Mouse (Mus musculus): ENCODE results near the gene Ltb.
A peak's percentile ranks its signal among the peaks of the same experiment; 100 is the strongest.
"Not testable (repeated sequence)": the region's sequence is repeated elsewhere in the genome, so short reads cannot be mapped to it uniquely, and the experiment has no call there.

Gene Ltb

GRCm38 (mm10) chr17:35222299-35222698 lies 28.1 kb downstream of the Ltb start:
- DNase-seq (ENCODE audit: low read depth, low spot score): no peak

DNA sequence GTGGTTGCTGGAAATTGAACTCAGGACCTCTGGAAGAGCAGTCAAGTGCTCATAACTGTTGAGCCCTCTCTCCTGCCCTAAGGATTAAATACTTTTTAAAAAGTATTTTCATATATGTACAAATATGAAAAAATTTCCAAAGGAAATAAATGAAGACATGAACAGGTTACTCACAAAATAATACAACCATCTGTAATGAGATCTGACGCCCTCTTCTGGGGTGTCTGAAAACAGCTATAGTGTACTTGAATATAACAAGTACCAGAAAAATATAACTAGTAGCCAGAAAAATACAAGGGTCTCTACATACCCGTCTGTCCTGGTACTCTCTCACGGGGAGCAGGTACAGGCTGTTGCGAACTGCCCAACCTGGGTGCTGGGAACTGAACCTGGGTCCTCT lies 30.4 kb downstream of the Ltb start:
- DNase-seq (ENCODE audit: low read depth, low spot score): no peak

DNA sequence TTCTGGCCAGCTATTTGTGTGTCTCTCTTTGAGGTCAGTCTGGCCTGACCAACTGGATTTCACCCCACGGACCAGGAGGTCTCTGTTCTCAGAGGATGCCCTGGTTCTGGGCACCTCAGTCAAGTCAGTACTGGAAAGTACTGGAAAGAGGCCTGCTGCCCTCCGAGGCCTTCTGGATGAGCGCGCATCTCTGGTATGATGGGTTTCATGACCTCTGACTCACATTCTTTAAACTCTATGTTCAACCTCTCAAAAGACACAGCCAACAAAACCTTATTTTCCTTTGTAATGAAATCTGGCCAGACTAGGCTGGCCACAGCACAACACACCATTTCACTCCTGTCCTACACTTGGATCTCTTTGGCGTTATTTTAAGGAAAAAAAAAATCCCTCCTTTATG lies 31.2 kb downstream of the Ltb start:
- DNase-seq (ENCODE audit: low read depth, low spot score): no peak

GRCm38 (mm10) chr17:35226561-35227046 lies 32.4 kb downstream of the Ltb start:
- no peak for DNase-seq (ENCODE audit: low read depth, low spot score)

DNA sequence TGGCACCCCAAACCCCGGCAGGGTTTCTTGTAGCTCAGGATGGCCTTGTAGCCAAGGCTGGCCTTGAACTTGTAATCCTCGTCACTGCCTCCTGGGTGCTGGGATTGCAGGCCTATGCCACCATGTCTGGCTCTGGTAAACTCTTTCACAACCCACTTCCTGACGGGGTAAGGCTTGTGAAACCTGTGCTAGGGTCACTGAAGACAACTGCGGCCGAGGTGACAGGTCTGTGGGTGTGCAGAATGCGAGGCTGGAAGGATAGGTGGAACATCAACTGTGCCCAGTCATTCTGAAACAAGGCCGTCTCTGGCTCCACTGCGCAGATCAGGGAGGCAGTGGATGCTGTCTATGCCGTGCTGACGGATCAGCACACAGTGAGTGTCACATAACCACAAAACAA lies 36.8 kb downstream of the Ltb start:
- DNase-seq (ENCODE audit: low read depth, low spot score): no peak

- DNase-seq (ENCODE audit: low read depth, low spot score): peak; percentile 57
These were observed 37.8 kb downstream of the Ltb start for GRCm38 (mm10) chr17:35232043-35232442.

GRCm38 (mm10) chr17:35232659-35233058 lies 38.4 kb downstream of the Ltb start:
- DNase-seq (ENCODE audit: low read depth, low spot score): no peak

DNA sequence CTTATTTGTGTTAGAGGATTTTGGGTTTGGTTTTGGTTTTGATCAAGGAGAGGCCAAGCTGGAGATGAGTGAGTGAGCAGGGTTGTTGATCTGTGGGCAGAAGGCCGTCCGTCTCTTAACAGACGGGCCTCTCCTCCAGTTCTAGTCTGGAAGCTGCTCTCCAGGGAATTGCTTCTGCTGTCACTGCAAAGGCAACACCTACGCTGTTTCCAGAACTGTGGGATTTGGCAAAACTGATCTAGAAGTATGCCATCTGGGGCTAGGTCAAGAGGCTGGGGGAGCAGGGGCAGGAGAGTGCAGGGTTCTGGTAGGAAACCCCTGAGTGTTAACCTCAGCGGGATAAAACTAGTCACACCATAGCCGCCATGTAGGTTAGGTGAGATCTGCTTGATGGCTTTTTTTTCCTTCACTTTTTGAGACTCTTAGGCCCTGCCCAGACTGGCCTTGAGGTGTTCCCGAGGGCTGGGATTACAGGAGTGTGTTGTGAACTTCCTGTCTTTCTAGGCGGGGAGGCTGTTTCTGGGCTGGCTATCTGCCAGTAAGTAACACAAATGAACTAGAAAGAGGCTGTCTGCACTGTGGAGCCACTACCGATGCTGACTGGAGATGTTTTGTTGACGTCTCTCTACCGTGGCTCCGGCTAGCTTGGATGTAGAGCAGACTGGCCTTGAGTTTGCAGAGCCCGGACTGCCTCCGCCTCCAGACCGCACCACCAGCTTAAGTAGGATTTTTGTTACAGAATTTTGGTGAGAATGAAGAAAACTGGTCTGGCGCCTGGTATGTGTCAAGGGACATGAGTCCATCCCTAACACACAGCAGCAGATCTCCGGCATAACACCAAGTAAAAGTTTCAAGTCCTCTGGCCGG lies 39.1 kb downstream of the Ltb start, which contains the start of gene Atp6v1g2:
Gene Atp6v1g2 (plus strand): TSS at position 547 of the 867 bp plus-strand sequence.
- DNase-seq (ENCODE audit: low read depth, low spot score): no peak

DNA sequence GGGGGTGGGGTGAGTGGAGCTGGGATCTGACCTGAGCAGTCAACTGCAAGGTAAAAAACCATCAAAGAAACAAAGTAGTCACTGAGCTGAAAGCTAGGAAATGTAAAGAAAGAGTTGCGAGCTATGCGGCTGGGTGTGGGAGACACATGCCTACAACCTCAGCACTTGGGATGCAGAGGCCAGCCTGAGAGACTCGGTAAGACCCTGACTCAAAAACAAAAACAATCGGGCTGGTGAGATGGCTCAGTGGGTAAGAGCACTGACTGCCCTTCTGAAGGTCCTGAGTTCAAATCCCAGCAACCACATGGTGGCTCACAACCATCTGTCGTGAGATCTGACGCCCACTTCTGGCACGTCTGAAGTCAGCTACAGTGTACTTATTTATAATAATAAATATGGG lies 39.9 kb downstream of the Ltb start:
- DNase-seq (ENCODE audit: low read depth, low spot score): not testable (repeated sequence)

DNA sequence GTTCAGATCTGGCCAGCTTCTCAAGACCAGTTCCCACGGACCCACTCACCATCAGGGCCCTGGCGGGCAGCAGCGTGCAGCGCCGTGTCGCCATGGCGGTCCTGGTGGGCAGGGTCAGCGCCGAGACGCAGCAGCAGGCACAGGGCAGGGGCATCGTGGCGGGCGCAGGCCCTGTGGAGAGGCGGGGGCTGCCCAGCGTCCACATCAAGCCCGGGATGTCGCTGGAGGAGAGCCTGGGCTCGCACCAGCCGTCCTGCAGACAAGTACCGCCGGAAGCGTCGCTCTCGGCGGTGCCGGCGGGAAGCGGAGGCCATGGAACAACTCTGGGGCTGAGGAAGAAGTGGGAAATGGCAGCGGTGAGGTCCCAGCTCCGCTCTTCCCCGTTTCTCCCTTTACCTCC lies 40.7 kb downstream of the Ltb start:
- DNase-seq (ENCODE audit: low read depth, low spot score): no peak

DNA sequence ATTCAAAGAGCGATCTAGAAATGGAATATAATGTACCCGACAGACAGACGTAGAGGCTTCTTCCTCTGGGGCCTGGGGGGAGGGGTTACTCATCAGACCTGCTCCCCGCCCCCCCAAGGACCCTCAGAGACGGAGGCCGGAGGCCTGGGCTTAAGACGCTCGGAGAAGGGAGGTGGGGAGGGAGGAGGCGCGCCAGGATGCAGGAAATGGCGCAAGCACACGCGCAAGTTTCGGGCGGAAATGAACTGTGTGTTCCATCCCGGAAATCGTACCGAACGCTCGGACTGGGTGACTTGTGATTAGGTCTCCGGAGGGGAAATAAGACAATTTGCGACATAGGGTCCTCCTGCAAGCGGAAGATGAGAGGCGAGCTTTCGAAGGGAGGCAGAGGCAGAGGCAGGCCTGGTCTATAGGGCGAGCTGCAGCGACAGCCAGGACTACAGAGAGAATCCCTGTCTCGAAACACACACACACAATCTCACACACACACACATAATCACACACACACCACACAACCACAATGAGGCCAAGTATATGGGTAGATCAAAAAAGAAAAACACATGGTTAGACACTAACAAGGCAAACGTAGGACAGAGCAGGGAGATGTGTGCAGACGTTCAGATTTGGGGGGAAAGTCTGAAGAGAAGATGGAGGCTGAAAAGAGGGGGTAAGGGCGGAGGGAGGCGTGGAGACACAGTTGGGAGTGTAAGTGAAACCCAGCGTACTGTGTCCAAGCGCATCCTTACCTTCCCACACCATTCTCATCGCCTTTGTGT lies 41.6 kb downstream of the Ltb start, which contains the start of gene Nfkbil1:
Gene Nfkbil1 (minus strand): TSS at position 179 of the 776 bp plus-strand sequence.
- DNase-seq (ENCODE audit: low read depth, low spot score): peak; percentile 72

GRCm38 (mm10) chr17:35236390-35236746 lies 42.1 kb downstream of the Ltb start:
- peak; percentile 86 for DNase-seq (ENCODE audit: low read depth, low spot score)

GRCm38 (mm10) chr17:35236996-35237395 lies 42.8 kb downstream of the Ltb start:
- no peak for DNase-seq (ENCODE audit: low read depth, low spot score)

- no peak for DNase-seq (ENCODE audit: low read depth, low spot score)
These were observed 43.3 kb downstream of the Ltb start for GRCm38 (mm10) chr17:35237504-35237903.

GRCm38 (mm10) chr17:35239700-35240099 lies 45.5 kb downstream of the Ltb start:
- DNase-seq (ENCODE audit: low read depth, low spot score): no peak

- no peak for DNase-seq (ENCODE audit: low read depth, low spot score)
These were observed 46.4 kb downstream of the Ltb start for GRCm38 (mm10) chr17:35240384-35241304.

GRCm38 (mm10) chr17:35241305-35242014 lies 47.2 kb downstream of the Ltb start, which contains the start of gene Ddx39b:
Gene Ddx39b, plus strand, starts transcription at chr17:35241746.
- DNase-seq (ENCODE audit: low read depth, low spot score): peak; percentile 88

DNA sequence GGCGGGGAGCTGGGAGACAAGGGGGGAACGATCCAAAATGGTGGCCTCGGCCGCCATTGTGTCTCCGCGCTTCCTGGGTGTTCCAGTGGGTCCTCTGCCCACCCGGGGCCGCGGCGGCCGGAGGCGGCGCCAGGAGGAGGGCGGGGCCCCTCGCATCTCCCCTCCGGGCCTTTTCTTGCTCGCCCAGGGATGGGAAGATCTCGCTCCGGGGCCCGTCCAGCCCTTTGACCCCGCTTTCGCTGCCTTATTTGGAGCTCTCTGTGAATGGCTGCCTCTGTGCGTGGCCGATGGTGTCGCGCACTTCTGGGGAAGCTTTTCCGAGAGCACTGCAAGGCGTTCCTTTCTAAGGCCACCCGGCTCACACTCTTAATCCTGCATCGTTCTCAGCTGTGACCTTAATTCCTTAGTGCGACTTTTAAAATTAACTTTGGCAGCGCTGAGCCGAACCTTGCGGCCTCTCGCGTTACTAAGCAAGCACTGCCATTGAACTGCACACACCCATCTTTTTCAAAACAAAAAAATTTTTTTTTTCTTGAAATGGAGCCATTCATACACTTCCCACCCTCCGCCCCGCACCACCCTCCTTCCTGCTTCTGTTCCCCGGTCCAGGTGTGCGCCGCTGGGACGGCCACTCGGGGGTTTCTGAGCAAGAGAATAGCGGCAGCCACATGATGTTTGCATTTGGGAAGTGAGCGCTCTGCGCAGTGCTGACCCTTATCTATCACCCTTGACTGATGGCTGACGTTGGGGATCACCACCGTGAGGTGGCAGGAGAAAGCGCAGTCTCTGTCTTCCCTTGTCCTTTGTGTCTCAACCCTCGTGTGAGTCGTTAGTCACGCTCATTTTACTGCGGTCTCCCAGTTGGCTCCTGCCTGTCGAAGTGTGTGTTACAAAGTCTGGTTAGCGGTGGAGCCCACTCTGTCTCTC lies 48.0 kb downstream of the Ltb start:
- peak; percentile 60 for DNase-seq (ENCODE audit: low read depth, low spot score)

- no peak for DNase-seq (ENCODE audit: low read depth, low spot score)
These were observed 48.8 kb downstream of the Ltb start for GRCm38 (mm10) chr17:35243086-35243485.

GRCm38 (mm10) chr17:35244999-35245398 lies 50.8 kb downstream of the Ltb start:
- DNase-seq (ENCODE audit: low read depth, low spot score): no peak

Data from c-Kit-negative CD71-positive TER-119-positive erythroid progenitor cells, embryonic 14.5 days (primary cell).